Mouse (Mus musculus) liver, adult 2 months (tissue): ENCODE results near the gene Cap1. TPM values are rescaled to one million over a fixed set of nuclear protein-coding genes. Genes with fewer than 3 reads are reported as not detected.

Experiments used
- DNase-seq: peaks from one replicate; pipeline ENCODE4 v3.0.0-alpha.2; 2011; ENCODE audit warnings: low read depth, low spot score; ENCODE audit errors: extremely low read depth
- H3K27ac ChIP-seq: fragments of 200-500 bp; replicated peaks from 2 replicates; pipeline ENCODE4 v1.5.1; 2012; ENCODE audit warnings: low read depth, mild to moderate bottlenecking, control low read depth, inconsistent platforms, low read length; ENCODE audit not compliant: insufficient read depth
- H3K27me3 ChIP-seq: fragments of 200-500 bp; 2 replicates; pipeline ENCODE4 v1.6.1; 2012; ENCODE audit warnings: mild to moderate bottlenecking, moderate library complexity, low read length, inconsistent platforms; ENCODE audit not compliant: control insufficient read depth, insufficient read depth
- H3K36me3 ChIP-seq: fragments of 200-500 bp; 2 replicates; pipeline ENCODE4 v1.6.1; 2012; ENCODE audit warnings: low read length, inconsistent platforms; ENCODE audit not compliant: control insufficient read depth, insufficient read depth
- H3K4me1 ChIP-seq: fragments of 200-500 bp; 2 replicates; pipeline ENCODE4 v1.6.1; 2011; ENCODE audit warnings: low read length; ENCODE audit not compliant: control insufficient read depth, insufficient read depth
- H3K4me3 ChIP-seq: fragments of 200-500 bp; 2 replicates; pipeline ENCODE4 v1.5.1; 2011; ENCODE audit warnings: low read depth, mild to moderate bottlenecking, control low read depth, low read length, moderate library complexity; ENCODE audit not compliant: insufficient read depth
- H3K79me2 ChIP-seq: fragments of 200-500 bp; 2 replicates; pipeline ENCODE4 v1.6.1; 2012; ENCODE audit warnings: inconsistent platforms, mild to moderate bottlenecking, low read length, moderate library complexity; ENCODE audit not compliant: control insufficient read depth, insufficient read depth
- H3K9ac ChIP-seq: fragments of 200-500 bp; 2 replicates; pipeline ENCODE4 v1.6.1; 2012; ENCODE audit warnings: low read depth, mild to moderate bottlenecking, control low read depth, inconsistent platforms, low read length
- CTCF ChIP-seq: fragments of 200-500 bp; IDR thresholded peaks from 2 replicates; pipeline ENCODE4 v1.5.1; 2011; ENCODE audit warnings: low read depth, low read length, control low read depth
- POLR2A ChIP-seq: fragments of 200-500 bp; IDR thresholded peaks from 2 replicates; pipeline ENCODE4 v1.6.1; 2011; ENCODE audit warnings: low read length, control low read depth; ENCODE audit not compliant: insufficient read depth; ENCODE audit errors: extremely low read depth
- WGBS: fragments of 180-500 bp; shearing (Covaris S2); methylation state at CpG from one replicate; pipeline ENCODE4 v1.1.7; 2018; 5-methylcytosine and 5-hydroxymethylcytosine counted together
- polyA plus RNA-seq: library from polyadenylated mRNA; depleted of rRNA; stranded (reverse); fragments of >200 nt; gene quantifications from 2 replicates; pipeline ENCODE4 v1.2.3, GENCODE M21; 2012
- total RNA-seq: library from RNA; depleted of rRNA; stranded (reverse); fragments of >200 nt; gene quantifications from 2 replicates; pipeline ENCODE4 v1.2.3, GENCODE M21; 2014

Gene Cap1
- total and polyA plus RNA-seq, 2 experiments = 38.2 to 52.6 TPM

DNA sequence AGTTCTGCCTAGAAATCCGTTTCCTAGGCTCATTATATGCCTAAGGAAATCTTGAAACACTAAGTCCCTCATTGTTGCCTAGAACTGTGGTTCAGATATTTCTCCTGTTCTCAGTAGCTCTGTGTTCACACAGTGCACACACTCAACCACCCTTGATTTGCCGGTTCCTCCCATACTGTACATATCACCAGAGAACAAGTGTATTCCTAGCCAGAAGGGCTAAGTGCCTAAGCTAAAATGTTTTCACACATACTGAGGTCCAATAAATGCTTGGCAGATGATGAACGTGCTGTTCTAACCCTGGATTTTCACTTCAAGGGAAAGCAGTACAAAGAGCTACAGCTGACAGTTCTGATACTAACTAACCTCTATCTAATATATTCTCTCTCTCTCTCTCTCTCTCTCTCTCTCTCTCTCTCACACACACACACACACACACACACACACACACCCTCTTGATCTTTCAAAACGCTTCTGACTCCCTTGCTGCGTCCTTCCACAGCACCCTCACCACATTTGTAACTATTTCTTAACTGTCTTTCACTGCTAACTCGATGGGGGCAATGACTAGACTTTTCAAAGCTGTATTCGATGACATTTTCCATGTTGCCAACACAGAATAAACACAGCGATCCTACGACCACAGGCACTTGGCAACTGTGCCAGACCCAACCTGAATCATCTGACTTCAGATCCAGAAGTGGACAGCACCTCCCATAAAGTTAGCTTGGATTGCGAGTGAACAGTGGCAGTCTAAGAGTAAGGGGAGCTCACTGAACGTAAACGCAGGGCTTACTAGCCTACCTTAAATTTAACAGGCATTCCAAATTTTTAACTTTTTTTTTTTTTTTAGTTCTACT is 1.1 kb downstream of the Cap1 start:
- H3K27ac ChIP-seq = 0 out of 2 replicates have a peak overlapping the region, but pooled peaks have one; percentile 3
- peaks cover 10% of the 10 kb centered on the region; the same call in 1 of the 2 replicates for H3K79me2 ChIP-seq
- no peaks in the 10 kb centered on the region for H3K27me3 ChIP-seq
- peaks cover 17% of the 10 kb centered on the region for H3K4me1 ChIP-seq
- H3K9ac ChIP-seq = peak overlapping the region; percentile 39
- peak overlapping the region; percentile 74 for H3K4me3 ChIP-seq
- WGBS = 9% methylated on average over 12 of the region's 12 CpGs
- DNase-seq = peak; percentile 67
- TF ChIP-seq CTCF (no peak), POLR2A (no peak)
- H3K36me3 ChIP-seq = no peaks in the 10 kb centered on the region

DNA sequence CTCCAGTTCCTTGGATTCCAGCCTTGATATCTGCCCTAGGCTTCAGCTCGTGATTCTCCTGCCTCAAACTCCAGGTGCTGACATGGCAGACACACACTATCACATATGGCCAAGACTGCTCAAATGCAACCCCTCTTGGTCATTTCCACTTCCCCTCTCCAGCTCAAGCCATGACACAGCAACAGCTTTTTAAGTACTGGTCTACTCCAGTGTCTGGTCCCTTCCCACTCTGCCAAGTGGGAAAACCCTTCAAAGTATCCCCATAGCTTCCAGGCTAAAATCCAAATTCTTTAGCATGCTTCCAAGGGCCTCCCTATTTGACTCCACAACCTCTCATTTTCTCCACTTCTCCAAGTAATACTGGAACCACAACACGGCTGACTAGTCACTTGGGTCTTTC is 1.8 kb downstream of the Cap1 start:
- TF ChIP-seq POLR2A (no peak), CTCF (no peak)
- 57% methylated on average over 2 of the region's 2 CpGs for WGBS

DNA sequence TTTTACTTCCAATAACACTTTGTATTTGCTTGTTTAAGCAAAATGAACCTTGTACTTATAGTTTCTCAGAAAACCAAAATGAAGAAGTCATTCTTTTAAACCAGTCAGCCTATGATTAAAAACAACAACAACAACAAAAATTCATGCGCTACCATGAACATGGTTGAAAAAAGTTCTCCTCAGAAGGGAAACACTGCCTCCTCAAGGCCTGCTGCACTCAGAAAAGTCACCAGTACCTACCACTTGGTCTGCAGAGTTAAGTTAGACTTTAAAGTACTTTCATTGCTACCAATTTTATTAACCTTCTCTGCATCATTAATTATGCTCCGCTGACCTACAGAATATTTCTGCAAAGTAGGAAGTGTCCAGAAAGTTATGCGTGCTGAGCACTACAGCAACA is 2.6 kb downstream of the Cap1 start:
- Histone ChIP-seq H3K36me3 (no peaks in the 10 kb centered on the region), H3K4me3 (no peak overlapping the region), H3K9ac (no peak overlapping the region), H3K27ac (no peak overlapping the region), H3K79me2 (peaks cover 14% of the 10 kb centered on the region; the same call in 1 of the 2 replicates), H3K27me3 (no peaks in the 10 kb centered on the region), H3K4me1 (peaks cover 17% of the 10 kb centered on the region)
- TF ChIP-seq CTCF = no peak
- WGBS = 82% methylated on average over 3 of the region's 3 CpGs
- no peak for DNase-seq

More for the DNA sequence above, 1.8 kb downstream of the Cap1 start:
- Histone ChIP-seq H3K36me3 (no peaks in the 10 kb centered on the region), H3K27me3 (no peaks in the 10 kb centered on the region), H3K4me1 (peaks cover 17% of the 10 kb centered on the region), H3K4me3 (no peak overlapping the region), H3K79me2 (peaks cover 10% of the 10 kb centered on the region; the same call in 1 of the 2 replicates), H3K27ac (no peak overlapping the region), H3K9ac (0 out of 2 replicates have a peak overlapping the region, but pooled peaks have one; percentile 15)
- DNase-seq = no peak

DNA sequence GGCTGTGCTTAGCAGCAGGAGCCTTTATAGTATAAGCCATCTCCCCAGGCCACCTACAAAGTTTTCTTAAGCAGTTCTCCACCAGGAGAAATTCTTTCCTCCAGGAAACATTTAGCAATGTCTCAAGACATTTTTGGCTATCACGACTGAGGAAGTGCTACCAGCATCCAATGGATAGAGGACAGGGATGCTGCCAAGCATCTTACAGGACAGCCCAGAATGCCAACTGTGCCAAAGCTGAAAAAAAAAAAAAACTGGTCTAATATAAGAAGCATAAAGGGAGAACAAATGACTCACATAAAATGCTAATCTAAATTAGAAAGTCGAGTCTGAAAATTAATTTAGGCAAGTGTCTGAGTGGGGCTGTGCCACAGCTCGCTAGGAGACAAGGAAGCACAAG is 3.3 kb downstream of the Cap1 start:
- no peak overlapping the region for H3K4me3 ChIP-seq
- no peak overlapping the region for H3K27ac ChIP-seq
- no peak for TF ChIP-seq CTCF
- no peak for TF ChIP-seq POLR2A
- peaks cover 14% of the 10 kb centered on the region; the same call in 1 of the 2 replicates for H3K79me2 ChIP-seq
- WGBS = 79% methylated on average over 3 of the region's 3 CpGs
- H3K9ac ChIP-seq = no peak overlapping the region
- DNase-seq = no peak
- peaks cover 17% of the 10 kb centered on the region for H3K4me1 ChIP-seq
- no peaks in the 10 kb centered on the region for H3K27me3 ChIP-seq
- H3K36me3 ChIP-seq = no peaks in the 10 kb centered on the region

- no peaks in the 10 kb centered on the region for H3K27me3 ChIP-seq
- 58% methylated on average over 2 of the region's 2 CpGs for WGBS
Measured at GRCm38 (mm10) chr4:122878333-122879070, 7.4 kb downstream of the Cap1 start.

More at GRCm38 (mm10) chr4:122878333-122879070, 7.4 kb downstream of the Cap1 start:
- Histone ChIP-seq H3K4me3 (no peak overlapping the region), H3K9ac (no peak overlapping the region), H3K36me3 (no peaks in the 10 kb centered on the region; the same call in 1 of the 2 replicates), H3K4me1 (peaks cover 7% of the 10 kb centered on the region), H3K79me2 (peaks cover 14% of the 10 kb centered on the region; the same call in 1 of the 2 replicates), H3K27ac (no peak overlapping the region)
- no peak for DNase-seq
- TF ChIP-seq POLR2A = no peak
- TF ChIP-seq CTCF = no peak
